Mouse (Mus musculus): ENCODE measurements around the gene D10Wsu102e.
"Not testable (repeated sequence)": the region's sequence is repeated elsewhere in the genome, so short reads cannot be mapped to it uniquely, and the experiment has no call there.

Gene D10Wsu102e

DNA sequence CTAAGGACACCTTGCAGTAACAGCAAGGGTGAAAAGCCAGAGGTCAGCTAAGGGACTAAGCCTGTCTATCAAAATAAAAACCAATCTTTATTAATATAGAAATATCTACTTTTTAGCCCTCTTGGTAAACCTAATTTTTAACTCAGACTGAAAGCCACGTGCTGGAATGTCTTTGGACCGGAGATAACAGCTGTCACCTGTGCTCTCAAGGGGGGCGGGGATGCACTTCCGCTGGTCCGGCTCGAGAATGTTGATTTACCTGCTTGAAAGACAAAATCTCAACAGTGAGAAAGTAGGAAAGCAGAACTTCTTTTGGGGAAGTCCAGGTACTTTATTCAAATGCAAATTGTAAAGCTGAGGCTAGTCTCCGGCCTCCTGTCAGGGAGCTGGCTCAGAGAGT, 40.9 kb downstream of the D10Wsu102e start:
- DNase-seq: not testable (repeated sequence)

DNA sequence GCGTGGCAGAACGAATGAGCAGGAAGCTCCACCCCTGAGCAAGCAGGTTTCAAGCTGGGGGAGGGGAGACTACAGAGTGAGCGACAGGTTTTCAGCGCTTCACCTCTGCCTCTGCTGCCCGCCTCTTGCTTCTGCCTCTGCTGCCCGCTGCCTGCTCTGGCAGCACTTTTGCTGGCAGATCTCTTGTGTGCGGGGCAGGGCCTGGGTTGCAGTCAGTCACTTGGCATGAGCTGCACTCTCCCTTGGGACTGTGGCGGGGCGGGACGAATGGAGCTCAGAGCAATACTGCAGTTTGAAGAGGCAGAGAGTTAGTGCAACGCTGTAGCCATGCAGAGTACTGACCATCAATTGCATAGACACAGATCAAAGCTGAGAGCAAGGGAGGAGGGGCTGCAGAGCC, 45.0 kb downstream of the D10Wsu102e start:
- no peak for DNase-seq

DNA sequence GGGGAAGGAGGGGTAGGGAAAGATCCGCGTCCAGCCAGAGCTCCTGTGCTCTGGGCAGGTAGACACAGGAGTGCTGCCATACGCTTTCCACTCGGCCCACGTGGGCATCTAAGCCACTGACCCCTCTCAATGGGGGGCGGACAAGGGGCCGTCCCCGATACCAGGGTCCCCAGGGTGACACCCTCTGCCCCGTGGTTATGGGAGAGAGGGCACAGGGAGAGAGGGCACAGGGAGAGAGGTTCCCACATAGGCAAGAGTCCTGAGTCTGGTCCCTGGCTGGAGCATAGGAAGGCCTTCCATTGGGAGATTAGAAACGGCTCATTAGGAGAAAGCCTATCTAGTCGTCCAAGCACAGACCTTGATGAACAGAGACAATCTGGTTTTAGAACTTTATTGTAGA, 45.7 kb downstream of the D10Wsu102e start:
- DNase-seq: no peak

DNA sequence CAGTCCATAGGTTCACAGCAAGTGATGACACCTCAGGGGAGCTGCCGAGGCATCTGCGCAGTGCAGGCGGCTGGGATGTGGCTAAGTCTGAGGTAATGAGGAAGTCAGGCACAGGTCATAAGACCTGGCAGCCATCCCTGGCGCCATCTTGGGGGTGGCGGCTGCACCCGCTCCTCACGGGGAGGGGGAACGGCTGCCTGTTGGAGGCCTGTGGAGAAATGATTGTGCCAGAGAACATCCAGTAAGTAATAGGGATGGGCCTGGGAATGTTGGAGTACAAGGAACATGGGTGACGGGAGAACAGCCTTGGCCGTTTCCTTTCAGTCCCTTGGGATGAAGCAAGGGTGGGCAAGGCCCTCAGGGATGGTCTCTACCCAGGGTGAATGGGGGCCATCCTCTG, 47.1 kb downstream of the D10Wsu102e start:
- DNase-seq: no peak

DNA sequence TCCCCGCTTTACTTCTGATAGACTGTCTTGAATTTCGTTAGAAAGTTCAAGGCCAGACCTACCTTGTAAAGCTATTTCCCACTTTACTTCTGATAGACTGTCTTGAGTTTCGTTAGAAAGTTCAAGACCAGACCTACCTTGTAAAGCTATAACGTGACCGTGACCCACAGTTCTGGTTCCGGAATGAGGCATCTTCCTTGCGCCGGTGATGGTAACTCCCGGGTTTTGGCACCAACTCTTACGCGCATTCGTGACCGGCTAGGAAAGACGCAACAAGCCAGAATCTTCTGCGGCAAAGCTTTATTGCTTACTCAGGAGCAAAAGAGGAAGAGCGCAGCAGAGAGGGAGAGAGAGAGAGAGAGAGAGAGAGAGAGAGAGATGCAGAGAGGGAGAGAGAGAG, 58.4 kb downstream of the D10Wsu102e start:
- DNase-seq: not testable (repeated sequence)

DNA sequence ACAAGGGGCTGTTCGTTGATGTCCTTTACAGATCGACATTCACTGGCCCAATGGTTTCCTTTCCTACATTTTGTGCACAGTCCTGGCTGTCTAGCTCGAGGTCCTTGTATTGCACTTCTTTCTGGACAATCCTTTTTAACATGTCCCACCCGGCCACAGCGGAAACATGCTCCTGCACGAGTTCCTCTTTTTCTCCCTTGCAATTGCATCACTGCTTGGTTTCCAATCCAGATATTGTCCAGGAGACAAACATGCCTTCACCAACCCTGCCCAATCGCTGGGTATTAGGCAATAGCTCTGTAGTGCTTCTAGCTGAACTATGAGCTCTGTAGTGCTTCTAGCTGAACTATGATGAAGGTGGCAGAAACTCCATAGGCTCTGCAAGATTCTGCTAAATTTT, 88.6 kb downstream of the D10Wsu102e start:
- no peak for DNase-seq

DNA sequence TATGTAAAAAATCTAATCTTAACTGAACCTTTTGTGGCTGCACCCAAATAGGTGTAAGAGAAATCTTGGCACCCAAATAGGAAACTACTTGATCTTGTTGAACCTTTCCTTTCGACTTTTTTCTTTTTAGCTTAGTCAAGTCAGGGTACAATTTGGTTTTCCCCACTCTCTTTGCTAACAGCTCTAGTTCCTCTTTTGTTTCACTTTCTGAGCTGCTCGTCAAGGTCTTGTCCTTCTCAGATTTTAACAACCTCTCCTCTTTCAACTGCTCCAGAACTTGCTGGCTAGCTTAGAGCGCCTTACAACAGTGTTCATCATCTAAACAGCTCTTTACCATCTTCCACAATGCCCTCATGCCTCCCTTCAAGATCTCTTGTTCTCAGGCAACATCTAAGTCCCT, 97.5 kb downstream of the D10Wsu102e start:
- no peak for DNase-seq

DNA sequence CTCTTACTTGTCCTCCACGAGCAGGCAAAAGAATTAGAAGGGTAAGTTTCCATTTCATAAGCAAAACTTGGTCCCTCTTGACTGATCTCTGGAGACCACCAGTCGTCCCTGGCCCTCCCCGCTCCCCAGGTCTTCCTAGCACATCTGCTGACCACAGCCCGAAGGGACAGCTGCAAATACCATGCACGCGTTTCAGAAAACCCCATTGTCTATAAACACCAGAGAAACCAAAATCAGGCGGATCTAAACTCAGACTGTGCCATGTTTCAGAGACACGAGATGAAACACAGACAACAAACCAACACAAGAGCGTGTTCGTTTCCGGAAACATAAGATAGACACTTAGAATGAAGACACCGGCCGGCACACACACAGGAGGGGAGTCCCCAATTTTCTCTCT, 115.2 kb downstream of the D10Wsu102e start:
- DNase-seq: no peak

DNA sequence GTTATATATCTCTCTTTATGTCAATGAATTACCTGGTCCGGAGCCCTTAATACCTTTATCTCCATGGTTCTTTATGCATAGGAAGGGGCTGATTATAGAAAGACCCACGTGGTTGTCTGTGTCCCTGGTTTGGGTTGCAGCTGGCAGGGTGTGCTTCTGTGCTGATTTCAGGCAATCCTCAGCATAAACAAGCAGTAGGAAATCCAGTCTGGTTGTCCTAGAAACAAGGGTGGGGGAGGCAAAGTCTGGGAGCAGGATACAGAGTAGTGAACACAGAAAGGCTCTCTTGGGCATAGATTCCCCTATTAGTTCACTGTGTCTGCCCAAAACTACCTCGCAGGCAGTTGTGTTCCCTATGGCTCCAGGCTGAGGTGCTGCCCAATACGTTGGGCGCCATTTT, 117.3 kb downstream of the D10Wsu102e start:
- DNase-seq: peak; percentile 15

DNA sequence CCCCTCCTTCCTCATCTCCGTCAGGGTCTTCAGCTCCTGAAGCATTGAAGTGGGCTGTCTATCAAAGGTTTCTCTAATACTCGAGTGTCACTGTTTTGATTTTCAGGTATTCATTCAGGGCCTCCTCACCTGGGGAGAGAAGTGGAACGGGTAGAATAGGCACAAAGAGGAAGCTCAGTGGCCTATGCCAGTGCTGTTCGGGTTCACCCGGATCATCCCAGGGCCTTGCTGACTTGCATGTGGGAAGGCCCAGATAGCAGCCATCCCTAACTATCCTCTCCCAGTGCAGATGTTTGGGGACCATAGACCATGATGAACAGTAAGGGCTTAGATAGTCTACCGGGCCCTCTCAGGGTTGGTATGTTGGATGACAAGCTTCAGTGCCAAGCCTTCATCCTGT, 130.5 kb downstream of the D10Wsu102e start:
- DNase-seq: no peak

DNA sequence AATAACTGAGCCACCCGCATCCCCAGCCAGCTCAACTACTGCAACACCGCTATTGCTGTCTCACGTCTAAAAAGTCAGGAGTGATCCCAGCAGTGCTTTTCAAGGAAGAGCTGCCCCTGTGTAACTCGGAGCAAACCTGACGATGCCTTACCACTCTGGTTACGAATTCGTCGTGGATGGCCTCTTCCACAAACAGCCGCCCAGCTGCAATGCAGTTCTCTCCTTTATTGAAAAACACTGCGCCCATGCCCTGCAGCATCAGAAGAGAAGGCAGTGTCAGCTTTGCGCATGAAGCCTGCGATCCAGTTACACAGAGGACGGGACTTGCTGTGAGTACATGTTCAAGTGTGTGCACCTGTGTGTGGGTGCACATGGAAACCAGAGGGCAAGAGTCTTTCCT, 137.3 kb downstream of the D10Wsu102e start:
- DNase-seq: no peak

DNA sequence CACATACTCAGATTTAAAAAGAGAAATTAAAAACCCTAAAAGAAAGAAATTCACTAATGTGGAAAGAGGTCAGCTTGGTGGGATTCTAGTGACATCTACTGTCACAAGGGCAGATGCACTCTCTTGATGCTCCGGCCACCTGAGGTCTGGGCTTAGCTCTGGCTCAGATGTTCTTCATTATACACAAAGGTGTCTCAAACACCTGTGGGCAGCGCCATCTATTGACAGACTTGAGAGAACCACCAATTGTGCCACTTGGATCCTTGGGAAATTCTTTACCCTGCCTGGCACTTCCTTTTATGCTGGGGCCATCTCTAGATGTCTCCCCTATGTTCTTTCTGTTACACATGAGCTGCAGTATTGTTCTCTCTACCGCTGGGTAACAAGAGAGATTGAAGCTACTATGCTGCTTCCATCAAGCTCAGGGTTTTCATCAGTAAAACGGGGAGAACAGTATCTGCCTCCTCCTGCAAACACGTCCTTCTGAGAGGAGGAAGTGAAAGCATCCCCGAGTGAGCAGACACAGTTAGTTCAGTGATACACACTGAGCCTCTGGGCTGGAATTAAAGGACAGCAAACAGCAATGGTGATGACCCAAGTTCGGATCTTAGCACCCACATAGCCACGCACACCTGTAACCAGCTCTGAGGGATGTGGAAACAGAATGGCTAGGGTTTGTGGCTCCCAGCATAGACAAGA, 149.1 kb downstream of the D10Wsu102e start:
- DNase-seq: no peak

DNA sequence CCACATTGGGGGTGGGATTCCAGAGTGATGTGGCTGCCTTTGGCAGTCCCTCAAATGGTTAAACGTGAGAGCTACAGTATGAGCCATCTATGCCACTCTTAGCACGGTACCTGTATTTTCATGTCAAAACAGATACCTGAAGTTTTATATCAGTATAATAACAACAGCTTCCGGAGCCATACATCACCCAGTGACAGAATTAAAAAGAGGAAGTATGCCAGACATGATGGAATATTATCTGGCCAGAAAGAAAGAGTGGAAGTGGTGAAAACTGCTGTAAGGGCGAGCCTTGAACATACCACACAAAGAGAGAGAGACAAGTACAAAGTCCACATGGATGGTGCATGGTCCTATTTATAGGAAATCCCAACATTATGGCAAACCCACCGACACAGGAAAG, 151.3 kb downstream of the D10Wsu102e start:
- no peak for DNase-seq

DNA sequence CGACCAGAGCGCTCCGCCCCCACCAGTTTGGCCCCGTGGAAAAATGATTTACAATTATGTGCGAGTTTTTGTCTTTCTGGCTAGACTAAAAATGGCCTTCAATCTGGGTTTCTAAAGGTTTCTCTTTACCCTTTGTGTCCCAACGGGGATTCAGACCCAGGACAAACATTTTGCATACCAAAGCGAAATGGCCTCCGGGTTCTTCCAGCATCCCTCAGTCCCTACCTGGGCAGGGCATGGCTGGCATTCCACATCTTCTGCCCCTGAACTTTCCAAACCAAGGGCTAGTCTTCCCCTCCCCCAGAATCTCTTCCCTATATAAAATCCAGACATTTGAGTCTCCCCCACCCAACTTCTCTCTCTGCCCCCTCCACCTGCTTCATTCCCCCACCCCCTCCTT, 153.7 kb downstream of the D10Wsu102e start:
- DNase-seq: no peak

DNA sequence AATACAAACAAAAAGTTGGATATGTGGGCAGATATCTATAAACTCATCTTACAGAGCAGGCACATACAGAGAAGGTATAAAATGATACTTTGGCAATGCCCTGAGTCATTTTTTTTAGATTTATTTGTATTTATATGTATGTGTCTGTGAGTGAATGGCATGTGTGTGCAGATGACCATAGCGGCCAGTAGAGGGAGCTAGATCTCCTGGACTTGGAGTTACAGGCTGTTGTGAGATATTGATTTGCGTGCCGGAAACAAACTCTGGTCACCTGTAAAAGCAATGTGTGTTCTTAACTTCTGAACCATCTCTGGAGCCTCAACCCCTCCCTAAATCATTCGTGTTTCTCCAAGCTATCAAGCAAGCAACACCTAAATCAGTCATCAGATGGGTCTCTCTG, 161.0 kb downstream of the D10Wsu102e start:
- DNase-seq: no peak

DNA sequence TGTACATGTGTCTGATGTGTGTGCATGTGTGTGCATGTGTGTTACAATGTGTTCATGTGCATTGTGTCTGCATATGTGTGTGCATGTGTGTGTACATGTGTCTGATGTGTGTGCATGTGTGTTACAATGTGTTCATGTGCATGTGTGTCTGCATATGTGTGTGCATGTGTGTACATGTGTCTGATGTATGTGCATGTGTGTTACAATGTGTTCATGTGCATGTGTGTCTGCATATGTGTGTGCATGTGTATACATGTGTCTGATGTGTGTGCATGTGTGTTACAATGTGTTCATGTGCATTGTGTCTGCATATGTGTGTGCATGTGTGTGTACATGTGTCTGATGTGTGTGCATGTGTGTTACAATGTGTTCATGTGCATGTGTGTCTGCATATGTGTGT, 164.2 kb downstream of the D10Wsu102e start:
- DNase-seq: not testable (repeated sequence)

DNA sequence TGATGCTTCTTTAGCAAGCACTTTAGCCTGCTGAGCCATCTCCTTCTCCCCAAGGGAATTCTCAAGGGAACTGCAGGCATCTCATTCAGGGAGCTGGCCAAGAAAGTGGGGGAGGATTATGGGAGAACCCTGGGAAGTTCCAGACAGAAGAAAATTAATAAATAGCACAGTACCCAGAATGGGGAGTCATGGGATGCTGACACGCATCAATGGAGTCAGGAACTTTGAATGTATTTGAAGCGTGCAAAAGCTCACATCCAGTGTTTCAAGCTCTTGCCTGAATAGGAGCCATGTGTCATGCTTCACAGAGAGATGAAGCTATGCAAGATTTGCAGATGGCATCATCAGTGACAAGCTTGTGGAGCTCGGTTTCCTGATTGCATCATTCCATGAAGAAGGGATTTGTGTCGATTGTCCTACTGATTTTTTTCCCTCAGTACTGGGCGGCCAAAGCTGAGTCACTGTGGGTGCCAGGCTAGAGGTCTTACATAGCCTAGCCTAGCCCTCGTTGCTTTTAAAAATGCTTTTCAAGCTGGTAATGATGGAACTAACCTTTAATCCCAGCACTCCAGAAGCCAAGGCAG, 170.5 kb downstream of the D10Wsu102e start:
- DNase-seq: no peak

DNA sequence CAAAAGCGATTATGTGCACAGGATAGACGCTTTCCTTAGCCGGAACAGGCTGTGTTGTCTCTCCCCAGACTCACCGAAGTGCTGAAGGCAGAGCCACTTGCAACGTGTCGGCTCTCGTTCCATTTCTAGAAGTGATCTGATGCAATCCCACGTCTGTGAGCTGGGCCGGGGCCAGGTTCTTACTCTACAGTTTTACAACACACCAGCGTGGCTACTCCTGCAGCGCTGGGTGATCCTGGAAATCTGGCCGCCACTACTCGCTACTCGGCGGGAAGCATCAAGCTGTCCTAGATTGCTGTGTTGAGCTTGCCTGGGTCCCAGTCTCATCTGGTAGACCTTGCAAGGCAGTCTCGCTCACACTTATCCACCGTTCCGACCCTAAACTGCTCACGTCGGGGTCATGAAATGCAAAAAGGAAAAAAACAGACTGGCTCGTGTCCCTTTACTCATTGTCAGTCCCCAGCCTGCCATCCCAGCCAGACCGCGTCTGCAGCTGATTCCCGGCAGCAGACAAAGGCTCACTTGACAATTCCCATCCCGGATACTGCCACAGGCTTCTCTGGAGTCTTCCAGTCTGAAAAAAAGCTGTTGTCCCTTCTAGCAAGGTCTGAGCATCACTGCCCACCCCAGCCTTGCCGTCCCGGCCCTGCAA, 173.4 kb downstream of the D10Wsu102e start:
- peak; percentile 73 for DNase-seq

DNA sequence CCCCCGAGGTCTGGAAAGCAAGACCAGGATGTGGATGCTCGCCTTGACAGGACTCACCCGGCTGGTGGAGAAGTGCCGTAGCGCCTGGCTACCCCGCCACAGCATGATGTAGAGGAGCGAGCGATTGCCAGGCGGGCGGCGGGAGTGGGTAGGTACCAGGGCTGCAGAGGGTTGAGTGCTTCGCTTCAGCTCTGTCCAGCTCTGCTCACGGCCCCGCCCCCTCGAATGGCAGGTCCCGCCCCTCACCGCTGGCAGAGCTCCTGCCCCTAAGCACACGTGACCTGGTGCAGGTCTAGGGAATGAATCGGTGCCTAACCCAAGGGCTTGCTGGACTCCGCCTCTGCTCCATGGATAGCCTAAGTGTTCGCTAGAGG, 173.9 kb downstream of the D10Wsu102e start, which contains the start of gene Aldh1l2:
Gene Aldh1l2, minus strand, starts transcription at position 231 of the 374 bp plus-strand sequence.
- DNase-seq: peak; percentile 42

DNA sequence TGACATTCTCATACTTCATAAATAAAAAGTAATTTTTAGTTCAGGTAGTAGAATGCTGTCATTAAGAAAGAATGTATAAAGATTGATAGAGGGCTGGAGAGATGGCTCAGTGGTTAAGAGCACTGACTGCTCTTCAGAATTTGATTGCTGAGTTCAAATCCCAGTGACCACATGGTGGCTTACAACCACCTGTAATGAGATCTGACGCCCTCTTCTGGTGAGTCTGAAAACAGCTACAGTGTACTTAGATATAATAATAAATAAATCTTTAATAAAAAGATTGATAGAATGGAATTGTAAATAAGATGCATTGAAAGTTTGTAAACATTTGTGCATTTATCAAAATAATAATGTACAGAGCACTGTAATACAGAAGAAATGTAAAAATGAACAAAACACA, 176.4 kb downstream of the D10Wsu102e start:
- DNase-seq: no peak
